In genomic region chr14:78059878-78060608, GRCm38 (mm10) we compare ENCODE assay signal across 17 mouse cellular contexts. TPM values are rescaled to one million over a fixed set of nuclear protein-coding genes. Genes with fewer than 3 reads are reported as not detected.
DNase-seq lines count a peak whose midpoint lies in the region; ATAC-seq lines count a peak whose summit lies in the region.
"Had no signal": no experiment of that assay in that cellular context is flagged by ENCODE, and none has a peak within 500 bp of the region (broad histone marks: within the 10 kb centered on the region; RNA-seq: fewer than 3 reads in every experiment).

No protein-coding gene starts in this region.

- H3K36me3 ChIP-seq in neural tube, embryonic 12.5 days: no peaks in the 10 kb centered on the region

- no peak overlapping the region for H3K27ac ChIP-seq in neural tube, embryonic 12.5 days

- H3K4me3 ChIP-seq in neural tube, embryonic 12.5 days: no peak overlapping the region

- H3K9ac ChIP-seq in neural tube, embryonic 12.5 days: no peak overlapping the region

- H3K4me1 ChIP-seq in neural tube, embryonic 12.5 days: no peaks in the 10 kb centered on the region

- peak; percentile 53 for DNase-seq in heart, adult 11 months
- no peak for DNase-seq in heart, adult 8-10 months (ENCODE audit: low spot score)
- peak; percentile 19 for DNase-seq in embryo, embryonic 11.5 days (ENCODE audit: low read depth, low spot score)
- peak; percentile 24 for DNase-seq in hindlimb bud, embryonic 11.5 days (ENCODE audit: extremely low spot score, low read depth, low spot score)
- DNase-seq in gastrocnemius, adult 18-20 months (ENCODE audit: low spot score): no peak
- DNase-seq in left cerebral cortex, adult 18-20 months (ENCODE audit: low spot score in 2 of 2): no peak
- no peak for DNase-seq in cerebellum, postnatal 25 days
- DNase-seq: adrenal gland, postnatal 14 days; B cell, adult 2 months; cerebellum, adult 2 months; gastrocnemius, postnatal 36 days; heart, postnatal 10 days; kidney, postnatal 14 days; liver; thymus, postnatal 4 days had no signal

- H3K27me3 ChIP-seq in neural tube, embryonic 12.5 days (replicated peaks): no peaks in the 10 kb centered on the region

- 52% methylated on average over 9 of the region's 9 CpGs for WGBS in neural tube, embryonic 12.5 days

- H3K4me2 ChIP-seq in neural tube, embryonic 12.5 days (replicated peaks): peak overlapping the region; percentile 6; the same call in 1 of the 2 replicates

- ATAC-seq in neural tube, embryonic 12.5 days (ENCODE audit: low FRiP score, low read depth): peak; percentile 79

- H3K9me3 ChIP-seq in neural tube, embryonic 12.5 days: no peaks in the 10 kb centered on the region

RNA-seq across cellular contexts. Expression of gene Fam216b, which starts 28.8 kb away (rescaled TPM):
- not detected for total RNA-seq in heart, adult 8-10 months (2022)
- not detected in 2 replicates for polyA plus RNA-seq in neural tube, embryonic 12.5 days (2016; fragmentation: Nextera tagmentation; extraction: Ambion mirVana)
- total RNA-seq in gastrocnemius, adult 18-20 months (2021): not detected
- total RNA-seq in left cerebral cortex, adult 18-20 months (2021): under 1 TPM in 1 of 2 experiments, not detected in 1; 0.26 TPM
- total RNA-seq: adrenal gland, postnatal 14 days; gastrocnemius, postnatal 36 days had no signal
- polyA plus RNA-seq: forebrain, embryonic 11.5 days had no signal

Comparison
In these comparisons a context has a peak if more than half of its experiments do, and no peak if none do; other contexts are left out.
1. DNase-seq: peak in heart, adult 11 months (single experiment), embryo, embryonic 11.5 days (single experiment) and hindlimb bud, embryonic 11.5 days (single experiment); none in heart, adult 8-10 months (single experiment), gastrocnemius, adult 18-20 months (single experiment), left cerebral cortex, adult 18-20 months (0 of 2) and cerebellum, postnatal 25 days (0 of 2).